Mouse (Mus musculus): ENCODE results near the gene Gm6367. TPM values are rescaled to one million over a fixed set of nuclear protein-coding genes. Genes with fewer than 3 reads are reported as not detected.
"Not testable (repeated sequence)": the region's sequence is repeated elsewhere in the genome, so short reads cannot be mapped to it uniquely, and the experiment has no call there.

The Gm6367 gene
- total RNA-seq (2021) = not detected
- long read RNA-seq, experiment 1 = 0 reads
- long read RNA-seq, experiment 2 = 0 reads

DNA sequence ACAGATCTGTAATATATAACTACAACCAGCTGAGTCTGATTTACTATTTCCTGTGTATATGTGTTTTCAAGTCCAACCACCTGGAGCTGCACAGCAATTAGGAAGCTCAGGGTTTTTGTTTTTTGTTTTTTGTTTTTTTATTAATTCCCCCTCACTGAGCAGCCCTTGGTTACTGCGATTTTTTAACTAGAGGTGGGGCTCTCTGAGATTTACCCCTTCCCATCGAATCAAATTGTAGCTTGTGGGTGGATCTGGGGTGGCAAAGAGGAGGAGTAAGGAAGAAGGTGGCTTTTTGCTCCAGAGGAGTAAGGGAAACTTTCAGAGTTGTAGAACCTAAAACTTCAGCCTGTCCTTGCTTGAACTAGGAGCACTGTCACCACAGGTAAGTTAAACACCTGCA, at the start of gene Gm6367:
Gene Gm6367 (plus strand): TSS at position 301 of the 400 bp plus-strand sequence.
- DNase-seq = not testable (repeated sequence)

Other genes starting within 250 kb of the Gm6367 start
- not detected for gene Gm3183, start 123.2 kb upstream of the Gm6367 start, total RNA-seq (2021)
- gene Gm7942, start 118.3 kb downstream of the Gm6367 start, total RNA-seq (2021) = not detected
- not detected for gene Gm16513, start 194.0 kb downstream of the Gm6367 start, total RNA-seq (2021)